Mouse (Mus musculus) embryonic facial prominence, embryonic 12.5 days (tissue): ENCODE results near the gene Fads6. TPM values are rescaled to one million over a fixed set of nuclear protein-coding genes. Genes with fewer than 3 reads are reported as not detected.
A peak's percentile ranks its signal among the peaks of the same experiment; 100 is the strongest.

Experiments
- ATAC-seq: fragments of 200-750 bp; cut with Nextera tagmentation; 2 replicates; pipeline ENCODE4 v1.8.0; 2017; ENCODE audit not compliant: insufficient number of reproducible peaks, insufficient read depth, low FRiP score, low TSS enrichment
- H3K27ac ChIP-seq: fragments of 300-500 bp; sonication (generic); 2 replicates; pipeline ENCODE4 v1.5.1; 2016; ENCODE audit warnings: mild to moderate bottlenecking
- H3K27me3 ChIP-seq: fragments of 300-500 bp; sonication (generic); 2 replicates; pipeline ENCODE4 v1.6.1; 2016; ENCODE audit warnings: mild to moderate bottlenecking, moderate library complexity
- H3K36me3 ChIP-seq: fragments of 300-500 bp; sonication (generic); 2 replicates; pipeline ENCODE4 v1.6.1; 2016; ENCODE audit warnings: mild to moderate bottlenecking
- H3K4me1 ChIP-seq: fragments of 300-500 bp; sonication (generic); 2 replicates; pipeline ENCODE4 v1.6.1; 2016
- H3K4me2 ChIP-seq: fragments of 300-500 bp; sonication (generic); replicated peaks from 2 replicates; pipeline ENCODE4 v1.6.1; 2016; ENCODE audit warnings: mild to moderate bottlenecking, moderate library complexity
- H3K4me3 ChIP-seq: fragments of 300-500 bp; sonication (generic); 2 replicates; pipeline ENCODE4 v1.5.1; 2016; ENCODE audit warnings: mild to moderate bottlenecking
- H3K9ac ChIP-seq: fragments of 300-500 bp; sonication (generic); 2 replicates; pipeline ENCODE4 v1.6.1; 2016; ENCODE audit warnings: mild to moderate bottlenecking, moderate library complexity
- H3K9me3 ChIP-seq: fragments of 300-500 bp; sonication (generic); 2 replicates; pipeline ENCODE4 v1.6.1; 2016; ENCODE audit warnings: mild to moderate bottlenecking, moderate library complexity
- WGBS: fragments of 180-500 bp; shearing (Covaris S2); methylation state at CpG from one replicate; pipeline ENCODE4 v1.1.7; 2016; 5-methylcytosine and 5-hydroxymethylcytosine counted together
- polyA plus RNA-seq: library from polyadenylated mRNA; unstranded; fragments of >200 nt; fragmentation: Nextera tagmentation; extraction: Ambion mirVana; gene quantifications from 2 replicates; pipeline ENCODE4 v1.2.1, GENCODE M21; 2016

Gene Fads6
- polyA plus RNA-seq, 1 experiment from 2014 or later: 0.28 TPM

- peaks cover 8% of the 10 kb centered on the region; the same call in 1 of the 2 replicates for H3K4me1 ChIP-seq
- WGBS: 60% methylated on average over 8 of the region's 8 CpGs
- H3K36me3 ChIP-seq: no peaks in the 10 kb centered on the region
- no peak overlapping the region for H3K9ac ChIP-seq
- H3K27ac ChIP-seq: no peak overlapping the region
- no peak overlapping the region for H3K4me3 ChIP-seq
- ATAC-seq: no peak
- no peak overlapping the region for H3K4me2 ChIP-seq
- peaks cover 6% of the 10 kb centered on the region; the same call in 1 of the 2 replicates for H3K9me3 ChIP-seq
- peaks cover 43% of the 10 kb centered on the region for H3K27me3 ChIP-seq
These were observed 697 bp upstream of the Fads6 start for GRCm38 (mm10) chr11:115298160-115298559.

GRCm38 (mm10) chr11:115296471-115297210 is 822 bp downstream of the Fads6 start:
- H3K27me3 ChIP-seq: peaks cover 43% of the 10 kb centered on the region
- peaks cover 8% of the 10 kb centered on the region; the same call in 1 of the 2 replicates for H3K4me1 ChIP-seq
- H3K9ac ChIP-seq: peak overlapping the region; percentile 49
- peak overlapping the region; percentile 81 for H3K4me2 ChIP-seq
- no peak for ATAC-seq
- WGBS: 54% methylated on average over 21 of the region's 21 CpGs
- peak overlapping the region; percentile 45 for H3K4me3 ChIP-seq
- H3K27ac ChIP-seq: no peak overlapping the region
- H3K36me3 ChIP-seq: no peaks in the 10 kb centered on the region
- peaks cover 6% of the 10 kb centered on the region; the same call in 1 of the 2 replicates for H3K9me3 ChIP-seq

GRCm38 (mm10) chr11:115295939-115296338 is 1.5 kb downstream of the Fads6 start:
- no peak for ATAC-seq
- peaks cover 43% of the 10 kb centered on the region for H3K27me3 ChIP-seq
- WGBS: 90% methylated on average over 11 of the region's 11 CpGs

GRCm38 (mm10) chr11:115292631-115293375 is 4.7 kb downstream of the Fads6 start:
- Histone ChIP-seq H3K9ac (no peak overlapping the region), H3K4me2 (no peak overlapping the region), H3K36me3 (no peaks in the 10 kb centered on the region), H3K4me3 (no peak overlapping the region), H3K27me3 (peaks cover 24% of the 10 kb centered on the region), H3K9me3 (no peaks in the 10 kb centered on the region), H3K27ac (no peak overlapping the region), H3K4me1 (peaks cover 8% of the 10 kb centered on the region; the same call in 1 of the 2 replicates)
- ATAC-seq: no peak
- 45% methylated on average over 14 of the region's 14 CpGs for WGBS

More at GRCm38 (mm10) chr11:115295939-115296338, 1.5 kb downstream of the Fads6 start:
- Histone ChIP-seq H3K4me2 (no peak overlapping the region), H3K9ac (no peak overlapping the region), H3K4me1 (peaks cover 8% of the 10 kb centered on the region; the same call in 1 of the 2 replicates), H3K27ac (no peak overlapping the region), H3K9me3 (peaks cover 3% of the 10 kb centered on the region; the same call in 1 of the 2 replicates), H3K4me3 (no peak overlapping the region), H3K36me3 (no peaks in the 10 kb centered on the region)

GRCm38 (mm10) chr11:115291503-115291902 is 6.0 kb downstream of the Fads6 start:
- H3K4me2 ChIP-seq: no peak overlapping the region
- no peak overlapping the region for H3K4me3 ChIP-seq
- no peaks in the 10 kb centered on the region for H3K4me1 ChIP-seq
- 71% methylated on average over 10 of the region's 10 CpGs for WGBS
- peaks cover 11% of the 10 kb centered on the region for H3K27me3 ChIP-seq
- H3K9ac ChIP-seq: no peak overlapping the region
- H3K27ac ChIP-seq: no peak overlapping the region
- H3K36me3 ChIP-seq: no peaks in the 10 kb centered on the region
- no peak for ATAC-seq
- no peaks in the 10 kb centered on the region for H3K9me3 ChIP-seq

GRCm38 (mm10) chr11:115290919-115291318 is 6.5 kb downstream of the Fads6 start:
- ATAC-seq: no peak
- H3K27me3 ChIP-seq: peaks cover 5% of the 10 kb centered on the region; the same call in 1 of the 2 replicates
- H3K4me2 ChIP-seq: no peak overlapping the region
- 80% methylated on average over 6 of the region's 6 CpGs for WGBS
- H3K27ac ChIP-seq: no peak overlapping the region
- no peaks in the 10 kb centered on the region for H3K36me3 ChIP-seq
- H3K4me3 ChIP-seq: no peak overlapping the region
- H3K9ac ChIP-seq: no peak overlapping the region
- H3K4me1 ChIP-seq: no peaks in the 10 kb centered on the region
- no peaks in the 10 kb centered on the region for H3K9me3 ChIP-seq

GRCm38 (mm10) chr11:115290314-115290713 is 7.1 kb downstream of the Fads6 start:
- no peak for ATAC-seq
- Histone ChIP-seq H3K9ac (no peak overlapping the region), H3K36me3 (no peaks in the 10 kb centered on the region), H3K4me2 (no peak overlapping the region), H3K9me3 (no peaks in the 10 kb centered on the region), H3K27ac (no peak overlapping the region), H3K4me3 (no peak overlapping the region), H3K4me1 (no peaks in the 10 kb centered on the region), H3K27me3 (no peaks in the 10 kb centered on the region)
- WGBS: 90% methylated on average over 1 of the region's 1 CpGs

GRCm38 (mm10) chr11:115289885-115290284 is 7.6 kb downstream of the Fads6 start:
- ATAC-seq: no peak
- no peaks in the 10 kb centered on the region for H3K4me1 ChIP-seq
- H3K36me3 ChIP-seq: no peaks in the 10 kb centered on the region
- no peak overlapping the region for H3K27ac ChIP-seq
- no peak overlapping the region for H3K9ac ChIP-seq
- H3K4me2 ChIP-seq: no peak overlapping the region
- H3K27me3 ChIP-seq: no peaks in the 10 kb centered on the region
- no peak overlapping the region for H3K4me3 ChIP-seq
- WGBS: 77% methylated on average over 8 of the region's 8 CpGs
- H3K9me3 ChIP-seq: no peaks in the 10 kb centered on the region

- Histone ChIP-seq H3K4me1 (no peaks in the 10 kb centered on the region), H3K9ac (no peak overlapping the region), H3K4me2 (no peak overlapping the region), H3K36me3 (no peaks in the 10 kb centered on the region), H3K9me3 (no peaks in the 10 kb centered on the region), H3K27me3 (no peaks in the 10 kb centered on the region), H3K4me3 (no peak overlapping the region), H3K27ac (no peak overlapping the region)
- 88% methylated on average over 2 of the region's 2 CpGs for WGBS
- ATAC-seq: no peak
These were observed 9.2 kb downstream of the Fads6 start for GRCm38 (mm10) chr11:115288305-115288704.

GRCm38 (mm10) chr11:115287386-115287785 is 10.1 kb downstream of the Fads6 start:
- WGBS: 83% methylated on average over 5 of the region's 5 CpGs
- H3K27ac ChIP-seq: no peak overlapping the region
- H3K27me3 ChIP-seq: no peaks in the 10 kb centered on the region
- no peak overlapping the region for H3K4me3 ChIP-seq
- H3K9me3 ChIP-seq: no peaks in the 10 kb centered on the region
- ATAC-seq: no peak
- H3K36me3 ChIP-seq: no peaks in the 10 kb centered on the region
- H3K4me2 ChIP-seq: no peak overlapping the region
- no peak overlapping the region for H3K9ac ChIP-seq
- no peaks in the 10 kb centered on the region for H3K4me1 ChIP-seq

GRCm38 (mm10) chr11:115286201-115286993 is 11.1 kb downstream of the Fads6 start:
- Histone ChIP-seq H3K4me2 (no peak overlapping the region), H3K27me3 (no peaks in the 10 kb centered on the region), H3K4me1 (no peaks in the 10 kb centered on the region), H3K27ac (no peak overlapping the region), H3K9me3 (no peaks in the 10 kb centered on the region), H3K9ac (no peak overlapping the region), H3K36me3 (no peaks in the 10 kb centered on the region), H3K4me3 (no peak overlapping the region)
- 74% methylated on average over 19 of the region's 19 CpGs for WGBS
- no peak for ATAC-seq
